Mouse (Mus musculus): ENCODE measurements around the gene Cherp. TPM values are rescaled to one million over a fixed set of nuclear protein-coding genes. Genes with fewer than 3 reads are reported as not detected.

The Cherp gene
- total and polyA plus RNA-seq, 3 experiments: 16.2 to 303 (median 142) TPM

- TF ChIP-seq CTCF (IDR thresholded peaks at IDR 0.05; ENCODE audit: low read depth, low read length): no peak
- Histone ChIP-seq H3K4me3 (ENCODE audit: low read depth, low read length) (no peak overlapping the region), H3K36me3 (replicated peaks) (peaks cover 74% of the 10 kb centered on the region), H3K9me3 (replicated peaks) (no peaks in the 10 kb centered on the region), H3K4me1 (ENCODE audit: insufficient read depth, low read depth, low read length) (peaks cover 57% of the 10 kb centered on the region), H3K27me3 (ENCODE audit: insufficient read depth, low read length) (no peaks in the 10 kb centered on the region)
- ATAC-seq (ENCODE audit: extremely low read depth, insufficient number of reproducible peaks, low FRiP score, poor library complexity, severe bottlenecking) (peak; percentile 34; the same call in 1 of the 2 replicates), DNase-seq (ENCODE audit: low spot score) (no peak)
These were observed 29.8 kb upstream of the Cherp start for GRCm38 (mm10) chr8:72504637-72505314.

- ATAC-seq (ENCODE audit: extremely low read depth, insufficient number of reproducible peaks, low FRiP score, poor library complexity, severe bottlenecking) (no peak), DNase-seq (ENCODE audit: low spot score) (no peak)
- no peak for TF ChIP-seq POLR2AphosphoS5 (IDR thresholded peaks at IDR 0.05; ENCODE audit: insufficient replicate concordance, low read depth, low read length)
- no peak for TF ChIP-seq GATA1 (IDR thresholded peaks at IDR 0.05; ENCODE audit: borderline replicate concordance, low read length)
- TF ChIP-seq GATA2 (IDR thresholded peaks at IDR 0.05; ENCODE audit: borderline replicate concordance, low read depth, low read length): no peak
- no peak for TF ChIP-seq CTCF (IDR thresholded peaks at IDR 0.05; ENCODE audit: low read depth, low read length)
- no peak for TF ChIP-seq TAL1 (conservative IDR thresholded peaks at IDR 0.05; ENCODE audit: low read depth, low read length)
- H3K9me3 ChIP-seq (replicated peaks): no peaks in the 10 kb centered on the region
- H3K27me3 ChIP-seq (ENCODE audit: insufficient read depth, low read length): no peaks in the 10 kb centered on the region
- H3K36me3 ChIP-seq (replicated peaks): peaks cover 74% of the 10 kb centered on the region
- no peak overlapping the region for H3K4me3 ChIP-seq (ENCODE audit: low read depth, low read length)
- H3K4me1 ChIP-seq (ENCODE audit: insufficient read depth, low read depth, low read length): peaks cover 59% of the 10 kb centered on the region
These were observed 29.1 kb upstream of the Cherp start for GRCm38 (mm10) chr8:72504137-72504536.

- Histone ChIP-seq H3K36me3 (replicated peaks) (peaks cover 96% of the 10 kb centered on the region), H3K4me1 (ENCODE audit: insufficient read depth, low read depth, low read length) (peaks cover 52% of the 10 kb centered on the region)
These were observed 25.5 kb upstream of the Cherp start for GRCm38 (mm10) chr8:72500521-72500931.

GRCm38 (mm10) chr8:72499521-72500284 is 24.7 kb upstream of the Cherp start:
- H3K27me3 ChIP-seq (ENCODE audit: insufficient read depth, low read length): no peaks in the 10 kb centered on the region
- H3K4me3 ChIP-seq (ENCODE audit: low read depth, low read length): no peak overlapping the region
- DNase-seq (ENCODE audit: low spot score): no peak
- H3K4me1 ChIP-seq (ENCODE audit: insufficient read depth, low read depth, low read length): peaks cover 55% of the 10 kb centered on the region
- H3K36me3 ChIP-seq (replicated peaks): peaks cover 100% of the 10 kb centered on the region
- no peak for ATAC-seq (ENCODE audit: extremely low read depth, insufficient number of reproducible peaks, low FRiP score, poor library complexity, severe bottlenecking)
- no peaks in the 10 kb centered on the region for H3K9me3 ChIP-seq (replicated peaks)
- TF ChIP-seq GATA2 (IDR thresholded peaks at IDR 0.05; ENCODE audit: borderline replicate concordance, low read depth, low read length) (no peak), GATA1 (IDR thresholded peaks at IDR 0.05; ENCODE audit: borderline replicate concordance, low read length) (no peak), CTCF (IDR thresholded peaks at IDR 0.05; ENCODE audit: low read depth, low read length) (no peak), TAL1 (conservative IDR thresholded peaks at IDR 0.05; ENCODE audit: low read depth, low read length) (no peak), POLR2AphosphoS5 (IDR thresholded peaks at IDR 0.05; ENCODE audit: insufficient replicate concordance, low read depth, low read length) (no peak)

More at GRCm38 (mm10) chr8:72500521-72500931, 25.5 kb upstream of the Cherp start:
- TF ChIP-seq GATA1 (IDR thresholded peaks at IDR 0.05; ENCODE audit: borderline replicate concordance, low read length) (no peak), POLR2AphosphoS5 (IDR thresholded peaks at IDR 0.05; ENCODE audit: insufficient replicate concordance, low read depth, low read length) (no peak), CTCF (IDR thresholded peaks at IDR 0.05; ENCODE audit: low read depth, low read length) (no peak), GATA2 (IDR thresholded peaks at IDR 0.05; ENCODE audit: borderline replicate concordance, low read depth, low read length) (no peak), TAL1 (conservative IDR thresholded peaks at IDR 0.05; ENCODE audit: low read depth, low read length) (no peak)
- H3K4me3 ChIP-seq (ENCODE audit: low read depth, low read length): no peak overlapping the region
- H3K27me3 ChIP-seq (ENCODE audit: insufficient read depth, low read length): no peaks in the 10 kb centered on the region
- ATAC-seq (ENCODE audit: extremely low read depth, insufficient number of reproducible peaks, low FRiP score, poor library complexity, severe bottlenecking) (no peak), DNase-seq (ENCODE audit: low spot score) (no peak)
- no peaks in the 10 kb centered on the region for H3K9me3 ChIP-seq (replicated peaks)

GRCm38 (mm10) chr8:72498527-72498926 is 23.5 kb upstream of the Cherp start:
- Histone ChIP-seq H3K4me1 (ENCODE audit: insufficient read depth, low read depth, low read length) (peaks cover 54% of the 10 kb centered on the region), H3K27me3 (ENCODE audit: insufficient read depth, low read length) (no peaks in the 10 kb centered on the region), H3K36me3 (replicated peaks) (peaks cover 99% of the 10 kb centered on the region), H3K4me3 (ENCODE audit: low read depth, low read length) (no peak overlapping the region), H3K9me3 (replicated peaks) (no peaks in the 10 kb centered on the region)
- TF ChIP-seq GATA1 (IDR thresholded peaks at IDR 0.05; ENCODE audit: borderline replicate concordance, low read length): no peak
- TF ChIP-seq CTCF (IDR thresholded peaks at IDR 0.05; ENCODE audit: low read depth, low read length): no peak
- TF ChIP-seq POLR2AphosphoS5 (IDR thresholded peaks at IDR 0.05; ENCODE audit: insufficient replicate concordance, low read depth, low read length): no peak
- TF ChIP-seq TAL1 (conservative IDR thresholded peaks at IDR 0.05; ENCODE audit: low read depth, low read length): no peak
- TF ChIP-seq GATA2 (IDR thresholded peaks at IDR 0.05; ENCODE audit: borderline replicate concordance, low read depth, low read length): no peak
- no peak for ATAC-seq (ENCODE audit: extremely low read depth, insufficient number of reproducible peaks, low FRiP score, poor library complexity, severe bottlenecking)
- DNase-seq (ENCODE audit: low spot score): no peak

- Histone ChIP-seq H3K4me3 (ENCODE audit: low read depth, low read length) (no peak overlapping the region), H3K27me3 (ENCODE audit: insufficient read depth, low read length) (no peaks in the 10 kb centered on the region), H3K9me3 (replicated peaks) (no peaks in the 10 kb centered on the region), H3K4me1 (ENCODE audit: insufficient read depth, low read depth, low read length) (peaks cover 58% of the 10 kb centered on the region), H3K36me3 (replicated peaks) (peaks cover 95% of the 10 kb centered on the region)
- no peak for DNase-seq (ENCODE audit: low spot score)
- TF ChIP-seq TAL1 (conservative IDR thresholded peaks at IDR 0.05; ENCODE audit: low read depth, low read length) (no peak), CTCF (IDR thresholded peaks at IDR 0.05; ENCODE audit: low read depth, low read length) (no peak), GATA2 (IDR thresholded peaks at IDR 0.05; ENCODE audit: borderline replicate concordance, low read depth, low read length) (no peak), GATA1 (IDR thresholded peaks at IDR 0.05; ENCODE audit: borderline replicate concordance, low read length) (no peak), POLR2AphosphoS5 (IDR thresholded peaks at IDR 0.05; ENCODE audit: insufficient replicate concordance, low read depth, low read length) (no peak)
- ATAC-seq (ENCODE audit: extremely low read depth, insufficient number of reproducible peaks, low FRiP score, poor library complexity, severe bottlenecking): no peak
These were observed 22.9 kb upstream of the Cherp start for GRCm38 (mm10) chr8:72497911-72498310.

All from G1E (cell line).